Mouse (Mus musculus): Measurements from ENCODE around the gene Mau2.
A peak's percentile ranks its signal among the peaks of the same experiment; 100 is the strongest.
"Not testable (repeated sequence)": the region's sequence is repeated elsewhere in the genome, so short reads cannot be mapped to it uniquely, and the experiment has no call there.

Mau2 gene

DNA sequence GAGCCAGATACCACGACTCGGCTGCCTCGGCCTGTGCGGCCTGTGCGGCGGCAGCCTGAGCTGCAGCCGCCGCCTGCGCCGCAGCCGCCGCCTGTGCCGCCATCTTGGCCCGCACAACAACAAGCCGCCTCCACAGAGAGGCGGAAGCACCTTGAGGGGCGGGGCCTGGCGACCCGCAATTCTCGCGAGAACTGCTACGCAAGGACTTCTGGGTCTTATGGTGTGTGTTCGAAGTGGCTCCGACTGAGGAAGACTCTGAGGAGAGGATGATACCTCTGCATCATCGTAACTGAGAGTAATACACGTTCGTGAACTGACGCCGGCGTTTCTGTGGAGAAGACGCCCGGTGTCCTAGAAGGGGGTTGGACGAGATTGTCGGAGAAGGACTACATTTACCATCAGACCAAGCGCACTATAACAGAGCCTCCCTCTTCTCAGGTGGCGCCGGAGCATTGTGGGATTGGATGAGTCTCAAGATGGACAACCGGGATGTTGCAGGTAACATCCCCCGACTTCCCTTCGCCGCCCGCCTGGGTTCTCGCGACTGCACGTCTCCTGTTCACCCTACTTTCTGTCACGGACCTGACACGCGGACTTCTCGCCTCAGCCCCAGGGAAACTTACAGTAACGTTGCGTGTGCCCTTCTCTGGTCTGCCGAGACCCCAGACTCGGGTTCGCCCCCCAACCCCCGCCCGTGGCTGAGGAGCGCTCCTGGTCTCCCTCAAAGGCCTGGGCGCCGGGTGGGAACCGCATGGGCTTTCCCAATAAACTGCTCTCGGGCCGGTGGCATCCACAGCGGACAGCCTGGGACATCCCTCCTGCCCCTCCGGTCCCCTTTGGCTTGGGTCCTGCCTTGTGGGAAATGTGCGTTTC is at the start of gene Mau2, which contains the start of gene Sugp1:
TSS of gene Mau2 (minus strand) at position 152 of the 873 bp plus-strand sequence.
TSS of gene Sugp1 (plus strand) at position 231 of the 873 bp plus-strand sequence.
- peak; percentile 95 to 96 for DNase-seq (ENCODE audit: low spot score in 2 of 2)

GRCm38 (mm10) chr8:70089296-70089960 is 46.9 kb upstream of the Mau2 start:
- DNase-seq (ENCODE audit: low spot score in 2 of 2): peak in 1 of 2 experiments; percentile 54

DNA sequence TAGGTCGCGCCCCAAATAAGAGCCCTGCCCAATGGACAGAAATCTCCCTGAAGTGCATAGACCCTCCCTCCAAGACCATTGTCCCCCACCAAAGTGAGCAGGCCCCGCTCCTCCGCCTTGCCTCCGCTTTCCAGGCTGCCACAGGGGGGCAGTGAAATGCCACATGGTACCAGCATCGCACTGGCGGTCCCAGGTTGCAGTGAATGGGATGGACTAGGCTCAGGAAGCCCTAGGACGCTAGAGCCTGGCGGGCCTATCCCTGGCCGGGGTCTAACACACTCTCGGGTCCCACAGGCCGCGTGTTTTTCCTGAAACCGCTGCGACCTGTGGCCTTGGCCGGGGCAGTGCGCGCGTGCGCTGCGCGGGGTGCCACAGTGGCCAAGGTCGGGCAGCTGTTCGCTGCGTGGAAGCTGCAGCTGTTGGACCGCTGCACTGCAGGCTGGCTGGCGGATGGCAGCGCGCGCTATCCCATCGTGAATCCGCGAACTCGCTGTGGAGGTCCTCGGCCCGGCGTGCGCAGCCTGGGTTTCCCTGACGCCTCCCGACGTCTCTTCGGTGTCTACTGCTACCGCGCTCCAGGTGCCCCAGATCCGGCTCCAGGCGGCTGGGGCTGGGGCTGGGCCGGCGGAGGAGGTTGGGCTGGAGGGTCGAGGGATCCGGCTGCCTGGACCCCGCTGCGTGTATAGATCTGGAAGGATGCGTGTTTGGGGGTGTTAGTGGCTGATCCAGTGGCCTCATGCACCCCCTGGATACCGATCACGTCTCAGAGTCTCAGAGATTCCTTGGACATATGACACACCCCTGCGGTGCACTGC is 45.5 kb upstream of the Mau2 start:
- DNase-seq (ENCODE audit: low spot score in 2 of 2): peak; percentile 75 to 76

DNA sequence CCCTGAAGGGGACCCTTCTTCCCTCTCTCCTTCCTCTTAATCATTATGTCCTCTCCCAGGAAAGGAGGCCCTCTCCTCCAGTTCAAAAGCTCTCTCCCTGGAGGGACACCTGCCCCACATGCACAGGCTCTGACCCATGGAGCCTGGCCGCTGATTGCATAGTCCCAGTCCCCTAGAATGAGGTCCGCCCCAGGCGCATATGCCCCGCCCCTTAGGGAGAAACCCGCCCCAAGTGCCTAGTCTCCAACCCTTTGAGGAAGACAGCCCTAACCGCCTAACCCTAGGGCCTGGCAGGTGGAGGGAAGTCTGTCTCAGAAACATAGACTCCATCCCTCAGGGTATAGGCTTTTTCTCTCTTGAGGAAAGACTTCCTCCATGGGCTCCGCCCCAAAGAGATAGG is 44.7 kb upstream of the Mau2 start:
- DNase-seq (ENCODE audit: low spot score in 2 of 2): no peak

- DNase-seq (ENCODE audit: low spot score in 2 of 2): no peak
Measured at GRCm38 (mm10) chr8:70086151-70086550, 43.6 kb upstream of the Mau2 start.

- DNase-seq (ENCODE audit: low spot score in 2 of 2): no peak
Measured at GRCm38 (mm10) chr8:70084191-70085065, 41.9 kb upstream of the Mau2 start.

DNA sequence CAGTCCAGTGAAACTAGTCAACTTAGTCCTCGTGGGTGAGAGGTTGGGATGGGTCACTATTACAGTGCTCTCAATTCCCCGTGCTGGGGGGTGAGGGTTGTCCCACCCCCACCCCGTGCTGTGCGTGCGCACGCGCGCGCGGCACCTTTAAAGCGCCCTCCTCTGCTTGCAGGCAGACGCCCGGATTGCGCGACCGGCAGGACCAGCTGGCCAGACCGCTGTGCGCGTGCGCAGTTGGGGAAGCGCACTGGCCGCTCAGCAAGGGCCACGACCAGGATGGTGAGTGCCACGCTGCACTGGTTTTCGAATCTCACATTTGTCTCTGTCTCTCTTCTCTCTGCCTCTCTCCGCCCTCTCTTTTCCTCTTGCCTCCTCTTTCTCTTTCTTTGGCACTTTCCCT is 40.8 kb upstream of the Mau2 start, which contains the start of gene Hapln4:
TSS of gene Hapln4 (plus strand) at position 173 of the 400 bp plus-strand sequence.
- peak; percentile 67 to 74 for DNase-seq (ENCODE audit: low spot score in 2 of 2)

GRCm38 (mm10) chr8:70081976-70082375 is 39.4 kb upstream of the Mau2 start:
- DNase-seq (ENCODE audit: low spot score in 2 of 2): no peak

DNA sequence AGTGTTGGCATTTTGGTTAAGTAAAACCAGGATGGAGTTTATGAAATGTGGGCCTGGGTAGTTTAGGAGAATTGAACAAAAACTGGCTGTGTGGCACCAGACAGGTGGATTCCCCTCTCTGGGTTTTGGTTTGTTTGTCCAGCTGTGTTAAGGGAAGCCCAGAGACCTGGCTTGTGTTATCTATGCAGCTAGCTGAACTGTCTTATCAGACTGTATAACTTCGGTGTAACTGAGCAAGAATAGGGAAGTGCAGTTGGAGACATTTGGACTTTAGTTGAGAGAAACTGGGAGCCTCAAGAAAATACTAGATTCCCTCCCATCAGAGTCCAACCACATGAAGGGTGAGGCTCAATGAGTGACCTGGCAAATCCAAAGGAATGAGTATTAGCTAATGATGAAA is 31.1 kb upstream of the Mau2 start:
- no peak for DNase-seq (ENCODE audit: low spot score in 2 of 2)

- DNase-seq (ENCODE audit: low spot score in 2 of 2): no peak
Measured at GRCm38 (mm10) chr8:70073120-70073519, 30.6 kb upstream of the Mau2 start.

DNA sequence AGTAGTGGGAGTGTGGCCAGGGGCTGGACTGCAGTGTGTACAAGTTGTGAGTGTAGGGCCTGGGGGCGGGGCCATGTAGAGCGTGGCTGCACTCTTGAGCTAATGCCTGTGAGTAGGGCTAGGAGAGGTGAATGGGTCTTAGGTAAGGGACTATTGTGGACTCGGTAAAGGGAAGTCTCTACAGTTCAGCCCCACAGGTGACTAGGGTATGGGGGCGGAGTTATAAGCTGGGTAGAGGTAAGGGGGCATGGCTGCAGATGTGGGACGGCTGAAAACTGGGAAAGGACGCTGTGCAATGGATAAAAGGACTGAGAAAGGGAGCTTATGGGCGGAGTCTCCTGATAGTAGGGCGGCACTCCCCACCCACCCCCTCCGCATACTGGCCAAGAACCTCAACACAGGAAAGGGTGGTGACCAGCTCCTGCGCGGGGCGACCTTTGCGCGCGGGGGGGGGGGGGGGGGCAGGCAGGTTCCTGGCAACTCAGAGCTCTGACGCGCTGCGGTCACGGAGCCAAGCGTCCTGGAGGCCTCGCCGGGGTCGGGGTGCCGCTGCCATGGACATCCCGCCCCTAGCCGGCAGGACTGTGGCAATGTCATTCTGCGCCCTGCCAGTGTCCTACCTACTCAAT is 30.0 kb upstream of the Mau2 start, which contains the start of gene Tm6sf2:
TSS of gene Tm6sf2 (plus strand) at position 484 of the 629 bp plus-strand sequence.
- no peak for DNase-seq (ENCODE audit: low spot score in 2 of 2)

DNA sequence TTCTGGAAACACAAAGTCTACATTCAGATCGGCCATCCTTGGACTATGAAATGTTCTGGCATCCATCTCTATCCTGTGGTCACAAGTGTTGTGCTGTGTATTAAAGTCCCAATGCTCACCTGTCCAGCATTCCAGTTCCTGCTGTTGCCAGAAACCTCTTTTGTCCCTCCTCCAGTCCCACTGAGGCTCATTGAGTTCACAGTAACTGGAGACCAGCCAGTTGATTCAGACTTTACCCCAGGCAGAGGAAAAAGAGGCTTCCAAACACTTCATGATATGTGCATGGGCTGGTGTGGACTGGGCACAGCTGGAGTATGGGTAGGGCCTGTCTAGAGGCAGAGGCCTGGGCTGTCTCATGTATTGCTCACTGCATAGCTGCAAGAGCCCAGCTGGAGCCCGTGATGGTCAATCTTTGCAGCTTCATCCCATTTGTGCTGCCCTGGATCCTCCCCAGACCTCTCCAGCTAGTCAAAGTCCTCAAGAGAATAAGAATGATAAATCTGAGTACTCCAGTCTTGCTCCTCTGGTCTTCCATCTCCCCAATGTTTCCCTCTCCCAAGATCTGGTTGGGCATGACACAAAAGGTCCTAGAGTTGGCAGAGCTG is 29.4 kb upstream of the Mau2 start:
- DNase-seq (ENCODE audit: low spot score in 2 of 2): no peak

DNA sequence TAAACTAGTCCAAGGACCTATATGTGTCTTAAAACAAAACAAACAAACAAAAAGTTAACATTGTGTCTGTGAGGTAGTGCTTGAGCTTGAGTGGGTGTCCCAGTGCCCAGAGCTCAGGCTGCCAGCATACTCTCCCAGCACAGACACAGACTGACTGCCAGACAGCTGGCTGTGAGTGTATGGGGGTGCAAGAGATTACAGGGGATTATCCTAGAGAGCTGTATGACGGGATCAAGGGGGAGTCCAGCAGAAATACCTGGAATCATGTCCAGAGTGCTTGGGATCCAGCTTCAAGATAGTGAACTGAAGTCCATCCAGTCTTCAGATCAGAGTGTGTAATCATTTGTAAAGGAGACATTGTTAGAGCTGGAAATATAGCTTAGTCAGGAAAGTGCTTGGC is 15.2 kb upstream of the Mau2 start:
- DNase-seq (ENCODE audit: low spot score in 2 of 2): no peak

DNA sequence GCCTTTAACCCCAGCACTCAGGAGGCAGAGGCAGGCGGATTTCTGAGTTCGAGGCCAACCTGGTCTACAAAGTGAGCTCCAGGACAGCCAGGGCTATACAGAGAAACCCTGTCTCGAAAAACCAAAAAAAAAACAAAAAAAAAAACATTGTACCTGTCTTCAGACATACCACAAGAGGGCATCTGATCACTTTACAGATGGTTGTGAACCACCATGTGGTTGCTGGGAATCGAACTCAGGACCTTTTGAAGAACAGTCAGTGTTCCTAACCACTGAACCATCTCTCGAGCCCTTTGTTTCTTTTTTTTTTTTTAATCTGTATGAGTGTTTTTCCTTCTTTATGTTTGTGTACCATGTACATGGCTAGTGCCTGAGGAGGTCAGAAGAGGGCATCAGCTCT is 7.9 kb upstream of the Mau2 start:
- DNase-seq (ENCODE audit: low spot score in 2 of 2): not testable (repeated sequence)

- DNase-seq (ENCODE audit: low spot score in 2 of 2): no peak
Measured at GRCm38 (mm10) chr8:70049662-70050061, 7.1 kb upstream of the Mau2 start.

DNA sequence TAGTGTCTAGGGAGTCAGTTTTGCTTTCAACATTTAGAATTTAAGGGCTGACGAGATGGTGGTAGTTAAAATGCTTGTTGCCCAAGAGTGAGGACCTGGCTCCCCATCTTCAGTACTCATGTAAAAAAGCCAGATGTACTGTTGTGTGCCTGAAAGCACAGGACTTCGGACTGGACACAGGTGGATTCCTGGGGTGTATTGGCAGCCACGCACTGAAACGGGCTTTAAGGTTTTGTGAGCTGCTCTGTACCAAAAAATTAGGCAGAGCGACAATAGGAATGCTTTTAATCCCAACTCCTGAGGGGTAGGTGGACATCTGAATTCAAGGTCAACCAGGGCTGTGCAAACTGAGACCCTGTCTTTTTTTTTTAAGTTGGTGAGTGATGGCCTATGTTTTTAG is 1.5 kb upstream of the Mau2 start:
- no peak for DNase-seq (ENCODE audit: low spot score in 2 of 2)

GRCm38 (mm10) chr8:70041885-70042546 is 518 bp downstream of the Mau2 start:
- no peak for DNase-seq (ENCODE audit: low spot score in 2 of 2)

- no peak for DNase-seq (ENCODE audit: low spot score in 2 of 2)
Measured at GRCm38 (mm10) chr8:70037994-70038393, 4.5 kb downstream of the Mau2 start.

GRCm38 (mm10) chr8:70030255-70030654 is 12.3 kb downstream of the Mau2 start:
- no peak for DNase-seq (ENCODE audit: low spot score in 2 of 2)

Data from frontal cortex, postnatal 36 days (tissue).